Mouse (Mus musculus) CH12.LX (cell line): ENCODE data around the gene Mtmr12. TPM values are rescaled to one million over a fixed set of nuclear protein-coding genes. Genes with fewer than 3 reads are reported as not detected.

Experiments used
- DNase-seq: peaks from one replicate; pipeline ENCODE4 v3.0.0-alpha.2; 2013; ENCODE audit errors: extremely low read depth
- H3K27ac ChIP-seq: 2 replicates; pipeline ENCODE4 v1.5.1; 2012; ENCODE audit warnings: low read depth, mild to moderate bottlenecking, control low read depth, moderate library complexity; ENCODE audit not compliant: insufficient read depth
- H3K27me3 ChIP-seq: replicated peaks from 2 replicates; pipeline ENCODE3; 2012; ENCODE audit warnings: inconsistent platforms
- H3K36me3 ChIP-seq, 2 experiments: replicated peaks in 1 of 2; 2 replicates each; pipeline versions ENCODE3 to v1.6.1; 2012; ENCODE audit warnings: inconsistent platforms in 1 of 2, low read length in 1 of 2, mild to moderate bottlenecking in 1 of 2, mixed read lengths in 1 of 2, moderate library complexity in 1 of 2; ENCODE audit not compliant: control insufficient read depth in 1 of 2, insufficient read depth in 1 of 2
- H3K4me1 ChIP-seq, 2 experiments: 2 replicates each; pipeline ENCODE4 v1.6.1; 2012; ENCODE audit warnings: inconsistent platforms in 1 of 2, moderate library complexity in 1 of 2; ENCODE audit not compliant: insufficient read depth in 2 of 2, control insufficient read depth in 1 of 2
- H3K4me2 ChIP-seq: 2 replicates; pipeline ENCODE4 v1.6.1; 2012; ENCODE audit warnings: low read depth, mild to moderate bottlenecking, control low read depth; ENCODE audit not compliant: poor library complexity, insufficient read depth, severe bottlenecking
- H3K4me3 ChIP-seq, 3 experiments: fragments of 150-350 bp in 1 of 3; sonication (generic) in 1 of 3; replicated peaks in 1 of 3; 2 replicates each; pipeline versions ENCODE3 to v1.5.1; 2011 to 2012; ENCODE audit warnings: low read depth in 2 of 3, low read length in 2 of 3, mild to moderate bottlenecking in 2 of 3, moderate library complexity in 2 of 3, control low read depth in 1 of 3, improper control_type of control experiment in 1 of 3, inconsistent platforms in 1 of 3, mixed read lengths in 1 of 3; ENCODE audit not compliant: poor library complexity in 1 of 3
- H3K79me2 ChIP-seq: replicated peaks from 2 replicates; pipeline ENCODE4 v1.6.1; 2012; ENCODE audit warnings: mild to moderate bottlenecking, moderate library complexity; ENCODE audit not compliant: control insufficient read depth, poor library complexity, insufficient read depth, severe bottlenecking; ENCODE audit errors: extremely low read depth
- H3K9ac ChIP-seq: 2 replicates; pipeline ENCODE4 v1.6.1; 2012; ENCODE audit warnings: low read depth, mild to moderate bottlenecking, control low read depth, moderate library complexity; ENCODE audit not compliant: insufficient read depth
- H3K9me3 ChIP-seq: replicated peaks from 2 replicates; pipeline ENCODE3; 2012; ENCODE audit warnings: low read length, inconsistent platforms, mixed read lengths
- CHD1 ChIP-seq: IDR thresholded peaks from 2 replicates; pipeline ENCODE4 v1.6.1; 2012; ENCODE audit warnings: low read depth, low read length, improper control_type of control experiment, inconsistent platforms
- ELF1 ChIP-seq: IDR thresholded peaks from 2 replicates; pipeline ENCODE4 v1.6.1; 2014; ENCODE audit warnings: low read depth, mild to moderate bottlenecking, inconsistent platforms, low read length, improper control_type of control experiment
- EP300 ChIP-seq: IDR thresholded peaks from 2 replicates; pipeline ENCODE4 v1.6.1; 2011; ENCODE audit warnings: low read length, improper control_type of control experiment
- GABPA ChIP-seq: IDR thresholded peaks from 2 replicates; pipeline ENCODE4 v1.6.1; 2012; ENCODE audit warnings: low read depth, low read length, improper control_type of control experiment, inconsistent platforms; ENCODE audit not compliant: insufficient replicate concordance
- HCFC1 ChIP-seq: IDR thresholded peaks from 2 replicates; pipeline ENCODE4 v1.6.1; 2012; ENCODE audit warnings: low read depth, mild to moderate bottlenecking, inconsistent platforms, low read length, improper control_type of control experiment
- IRF4 ChIP-seq: IDR thresholded peaks from 2 replicates; pipeline ENCODE4 v1.6.1; 2014; ENCODE audit warnings: low read depth, mild to moderate bottlenecking, inconsistent platforms, low read length, improper control_type of control experiment
- JUN ChIP-seq: IDR thresholded peaks from 2 replicates; pipeline ENCODE4 v1.6.1; 2011; ENCODE audit warnings: low read depth, mild to moderate bottlenecking, low read length, improper control_type of control experiment, moderate library complexity; ENCODE audit not compliant: insufficient read depth
- JUND ChIP-seq: conservative IDR thresholded peaks from 2 replicates; pipeline ENCODE4 v1.6.1; 2011; ENCODE audit warnings: low read depth, low read length, improper control_type of control experiment
- MAFK ChIP-seq: IDR thresholded peaks from 2 replicates; pipeline ENCODE4 v1.6.1; 2011; ENCODE audit warnings: low read length, improper control_type of control experiment; ENCODE audit not compliant: insufficient replicate concordance
- MEF2A ChIP-seq: IDR thresholded peaks from 2 replicates; pipeline ENCODE4 v1.6.1; 2014; ENCODE audit warnings: low read depth, mild to moderate bottlenecking, inconsistent platforms, low read length, improper control_type of control experiment, borderline replicate concordance
- MXI1 ChIP-seq: IDR thresholded peaks from 2 replicates; pipeline ENCODE4 v1.6.1; 2011; ENCODE audit warnings: mild to moderate bottlenecking, low read depth, low read length, improper control_type of control experiment
- MYC ChIP-seq: IDR thresholded peaks from 2 replicates; pipeline ENCODE4 v1.6.1; 2011; ENCODE audit warnings: low read depth, mild to moderate bottlenecking, improper control_type of control experiment, low read length
- NRF1 ChIP-seq: IDR thresholded peaks from 2 replicates; pipeline ENCODE4 v1.6.1; 2014; ENCODE audit warnings: low read depth, mild to moderate bottlenecking, inconsistent platforms, low read length, improper control_type of control experiment, moderate library complexity
- POLR2AphosphoS2 ChIP-seq: IDR thresholded peaks from 2 replicates; pipeline ENCODE4 v1.6.1; 2011; ENCODE audit warnings: low read depth, low read length, improper control_type of control experiment
- RAD21 ChIP-seq: IDR thresholded peaks from 2 replicates; pipeline ENCODE4 v1.6.1; 2011; ENCODE audit warnings: low read depth, mild to moderate bottlenecking, low read length, improper control_type of control experiment, moderate library complexity
- RCOR1 ChIP-seq: conservative IDR thresholded peaks from 2 replicates; pipeline ENCODE4 v1.6.1; 2012; ENCODE audit warnings: low read depth, mild to moderate bottlenecking, inconsistent platforms, low read length, improper control_type of control experiment
- SIN3A ChIP-seq: IDR thresholded peaks from 2 replicates; pipeline ENCODE4 v1.6.1; 2012; ENCODE audit warnings: low read length, improper control_type of control experiment, inconsistent platforms
- SMC3 ChIP-seq: IDR thresholded peaks from 2 replicates; pipeline ENCODE4 v1.6.1; 2011; ENCODE audit warnings: low read depth, low read length, improper control_type of control experiment
- TBP ChIP-seq: conservative IDR thresholded peaks from 2 replicates; pipeline ENCODE4 v1.6.1; 2011; ENCODE audit warnings: low read depth, low read length, improper control_type of control experiment
- UBTF ChIP-seq: IDR thresholded peaks from 2 replicates; pipeline ENCODE4 v1.6.1; 2012; ENCODE audit warnings: low read depth, mild to moderate bottlenecking, inconsistent platforms, low read length, improper control_type of control experiment, moderate library complexity
- USF1 ChIP-seq: IDR thresholded peaks from 2 replicates; pipeline ENCODE4 v1.6.1; 2014; ENCODE audit warnings: low read depth, mild to moderate bottlenecking, inconsistent platforms, low read length, improper control_type of control experiment
- ZMIZ1 ChIP-seq: IDR thresholded peaks from 2 replicates; pipeline ENCODE4 v1.6.1; 2012; ENCODE audit warnings: low read depth, mild to moderate bottlenecking, inconsistent platforms, low read length, improper control_type of control experiment
- dilution Hi-C: fragments of 300-500 bp; cut with MboI; formaldehyde crosslinking; loops from 2 replicates; pipeline ENCODE4 v1.14.3; 2020; ENCODE audit warnings: low sequenced_read_pairs; ENCODE audit not compliant: extremely low pct_unique_long_range_greater_than_20kb, extremely low pct_ligation_motif_present
- in situ Hi-C: fragments of 300-500 bp; cut with MboI; formaldehyde crosslinking; loops from 3 replicates; pipeline ENCODE4 v1.14.3; 2019; ENCODE audit warnings: low sequenced_read_pairs, low pct_ligation_motif_present, low pct_unique_long_range_greater_than_20kb, mixed read lengths
- polyA plus RNA-seq: library from polyadenylated mRNA; unstranded; fragments of >175 nt; gene quantifications from 2 replicates; pipeline ENCODE4 v1.2.1, GENCODE M21; 2012; ENCODE audit warnings: low read depth; ENCODE audit not compliant: insufficient read length
- total RNA-seq, 2 experiments: library from RNA; depleted of rRNA; stranded (reverse); fragments of 300-350 nt in 1 of 2; fragments of >200 nt in 1 of 2; gene quantifications; 2 replicates each; pipeline ENCODE4 v1.2.3; 2012 to 2014

Mtmr12 gene
- total and polyA plus RNA-seq, 3 experiments = 8.2 to 16.3 (median 12.3) TPM

DNA sequence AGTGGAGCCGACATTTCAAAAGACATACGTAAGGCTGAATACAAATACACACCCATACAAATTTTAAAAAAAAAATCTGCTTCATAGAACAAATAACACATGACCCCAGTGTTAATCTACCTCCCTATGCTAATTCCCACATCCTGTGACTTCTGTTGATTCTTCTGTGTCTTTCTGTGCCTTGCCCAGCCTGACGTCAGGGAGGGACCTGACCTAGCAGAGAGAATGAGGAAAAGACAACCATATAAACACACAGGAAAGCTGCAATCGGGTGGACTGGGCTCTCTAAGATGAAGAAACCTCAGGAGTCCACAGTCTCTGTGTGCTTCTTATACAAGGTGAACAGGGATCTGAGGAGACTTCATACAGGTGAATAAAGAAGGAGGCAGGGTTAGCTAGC, 102.3 kb downstream of the Mtmr12 start:
- Histone ChIP-seq H3K4me2 (no peak overlapping the region), H3K27me3 (no peaks in the 10 kb centered on the region), H3K4me3 (no peak overlapping the region), H3K4me1 (peaks cover 9 to 15% of the 10 kb centered on the region in 2 experiments), H3K79me2 (no peaks in the 10 kb centered on the region), H3K9ac (no peak overlapping the region), H3K9me3 (peaks cover 4% of the 10 kb centered on the region), H3K27ac (no peak overlapping the region), H3K36me3 (no peaks in the 10 kb centered on the region)
- TF ChIP-seq GABPA (no peak), NRF1 (no peak)
- in situ Hi-C loops = no loop called here
- dilution Hi-C loops = no loop called here
- DNase-seq = no peak

DNA sequence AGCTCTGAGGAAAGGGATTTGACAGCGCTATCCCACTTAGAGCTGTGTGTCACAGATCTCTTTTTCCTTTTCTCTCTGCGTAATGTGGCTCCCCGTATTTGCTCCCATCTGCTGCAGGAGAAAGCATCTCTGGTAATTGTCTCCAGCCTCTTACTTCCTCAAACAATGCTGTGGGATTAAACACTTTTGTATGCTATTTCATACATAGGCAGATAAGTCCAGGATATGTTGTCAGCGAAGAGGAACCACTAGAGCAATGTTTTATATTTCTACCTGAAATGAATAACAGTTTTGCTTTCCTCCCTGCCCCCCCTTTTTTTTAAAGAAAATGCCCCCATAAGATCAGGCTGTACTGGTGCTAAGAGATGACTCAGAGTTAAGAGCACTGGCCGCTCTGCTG, 103.7 kb downstream of the Mtmr12 start:
- no peak for DNase-seq
- Histone ChIP-seq H3K4me1 (peaks cover 9 to 19% of the 10 kb centered on the region in 2 experiments), H3K9ac (no peak overlapping the region), H3K4me3 (no peak overlapping the region), H3K9me3 (peaks cover 4% of the 10 kb centered on the region), H3K27me3 (no peaks in the 10 kb centered on the region), H3K79me2 (no peaks in the 10 kb centered on the region), H3K27ac (no peak overlapping the region), H3K36me3 (no peaks in the 10 kb centered on the region), H3K4me2 (no peak overlapping the region)
- dilution Hi-C loops (no loop called here), in situ Hi-C loops (no loop called here)
- TF ChIP-seq ELF1 = no peak
- no peak for TF ChIP-seq MXI1
- TF ChIP-seq EP300 = no peak
- TF ChIP-seq CHD1 = no peak
- no peak for TF ChIP-seq RAD21
- TF ChIP-seq MAFK = no peak
- TF ChIP-seq RCOR1 = no peak

DNA sequence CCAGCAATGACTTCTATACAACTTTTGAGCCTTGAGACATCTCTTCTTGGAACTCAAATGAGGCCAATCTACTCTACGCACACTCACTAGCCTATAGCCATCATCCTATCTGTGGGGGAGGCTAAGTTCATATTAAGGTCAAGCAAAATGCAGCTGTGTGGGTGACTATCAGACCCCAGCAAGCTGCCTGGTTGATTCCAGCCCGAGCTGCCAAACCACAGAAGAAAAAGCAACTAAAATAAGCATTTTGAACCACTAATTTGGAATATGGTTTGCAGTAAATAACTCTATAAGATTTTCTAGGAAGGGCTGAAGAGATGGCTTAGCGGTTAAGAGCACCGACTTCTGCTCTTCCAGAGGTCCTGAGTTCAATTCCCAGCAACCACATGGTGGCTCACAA, 105.8 kb downstream of the Mtmr12 start:
- dilution Hi-C loops = no loop called here
- no peak for TF ChIP-seq NRF1
- TF ChIP-seq MEF2A = no peak
- no peak for TF ChIP-seq ELF1
- TF ChIP-seq USF1 = no peak
- TF ChIP-seq EP300 = no peak
- TF ChIP-seq SMC3 = no peak
- TF ChIP-seq UBTF = no peak
- no peak for TF ChIP-seq JUN
- TF ChIP-seq GABPA = no peak
- no peak for TF ChIP-seq JUND
- no peak for TF ChIP-seq ZMIZ1
- TF ChIP-seq HCFC1 = no peak
- no peak for TF ChIP-seq POLR2AphosphoS2
- TF ChIP-seq TBP = no peak
- no peak for TF ChIP-seq SIN3A
- no peak for TF ChIP-seq IRF4
- no peak for TF ChIP-seq MYC
- TF ChIP-seq, all 38 proteins: peak for 0
- no peak for DNase-seq
- Histone ChIP-seq H3K4me1 (peaks cover 9 to 19% of the 10 kb centered on the region in 2 experiments), H3K4me3 (no peak overlapping the region), H3K9ac (no peak overlapping the region), H3K79me2 (no peaks in the 10 kb centered on the region), H3K27me3 (no peaks in the 10 kb centered on the region), H3K27ac (no peak overlapping the region), H3K4me2 (no peak overlapping the region), H3K9me3 (peaks cover under 1% of the 10 kb centered on the region), H3K36me3 (no peaks in the 10 kb centered on the region)
- in situ Hi-C loops = no loop called here
